Mouse (Mus musculus) intestine, embryonic 15.5 days (tissue): ENCODE measurements at regions not wholly inside any gene's neighbourhood (a gene's known extent, or its start where the extent isn't known, plus 50 kb on each side); places are given as distances from the start of the nearest gene placed in this dataset.

ENCODE experiments used
- ATAC-seq: fragments of 200-750 bp; cut with Nextera tagmentation; 2 replicates; pipeline ENCODE4 v1.8.0; 2017; ENCODE audit warnings: moderate TSS enrichment, moderate library complexity
- H3K27ac ChIP-seq: fragments of 300-500 bp; sonication (generic); 2 replicates; pipeline ENCODE4 v1.5.1; 2015; ENCODE audit warnings: mild to moderate bottlenecking, inconsistent platforms
- H3K27me3 ChIP-seq: fragments of 300-500 bp; sonication (generic); replicated peaks from 2 replicates; pipeline ENCODE4 v1.6.1; 2015; ENCODE audit warnings: inconsistent platforms
- H3K36me3 ChIP-seq: fragments of 300-500 bp; sonication (generic); 2 replicates; pipeline ENCODE4 v1.6.1; 2015; ENCODE audit warnings: inconsistent platforms
- H3K4me1 ChIP-seq: fragments of 300-500 bp; sonication (generic); replicated peaks from 2 replicates; pipeline ENCODE4 v1.6.1; 2015; ENCODE audit warnings: inconsistent platforms
- H3K4me2 ChIP-seq: fragments of 300-500 bp; sonication (generic); replicated peaks from 2 replicates; pipeline ENCODE4 v1.6.1; 2015; ENCODE audit warnings: mild to moderate bottlenecking, inconsistent platforms
- H3K4me3 ChIP-seq: fragments of 300-500 bp; sonication (generic); replicated peaks from 2 replicates; pipeline ENCODE4 v1.5.1; 2015; ENCODE audit warnings: inconsistent platforms
- H3K9ac ChIP-seq: fragments of 300-500 bp; sonication (generic); 2 replicates; pipeline ENCODE4 v1.6.1; 2015; ENCODE audit warnings: inconsistent platforms
- H3K9me3 ChIP-seq: fragments of 300-500 bp; sonication (generic); 2 replicates; pipeline ENCODE4 v1.6.1; 2016; ENCODE audit warnings: inconsistent platforms
- whole genome bisulfite sequencing: fragments of 180-500 bp; shearing (Covaris S2); methylation state at CpG from one replicate; pipeline ENCODE4 v1.1.7; 2015; 5-methylcytosine and 5-hydroxymethylcytosine counted together

DNA sequence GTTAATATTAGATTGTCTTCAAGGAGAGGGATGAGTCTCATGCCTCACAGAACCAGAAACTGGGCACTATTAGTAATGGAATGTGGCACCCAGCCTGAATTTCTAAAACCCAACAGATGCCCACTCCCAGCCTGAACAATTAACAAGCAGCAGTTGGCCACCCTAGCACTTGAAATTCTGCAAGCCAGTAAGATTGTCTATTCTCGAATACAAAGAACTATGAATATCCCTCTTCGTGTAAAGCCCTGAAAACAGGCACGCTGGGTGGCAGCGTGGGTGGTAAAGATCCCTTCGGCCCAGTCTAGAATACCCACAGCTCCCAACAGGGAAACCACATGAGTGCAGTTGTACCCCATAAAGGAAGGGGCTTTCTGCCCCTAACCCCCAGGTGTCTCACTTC is 138.0 kb upstream of the Plxnc1 start:
- no peak for ATAC-seq
- H3K4me2 ChIP-seq: no peak overlapping the region
- no peaks in the 10 kb centered on the region for H3K36me3 ChIP-seq
- no peak overlapping the region for H3K9ac ChIP-seq
- H3K27me3 ChIP-seq: no peaks in the 10 kb centered on the region
- no peaks in the 10 kb centered on the region for H3K4me1 ChIP-seq
- no peaks in the 10 kb centered on the region for H3K9me3 ChIP-seq
- WGBS: 92% methylated on average over 5 of the region's 5 CpGs
- H3K27ac ChIP-seq: no peak overlapping the region
- no peak overlapping the region for H3K4me3 ChIP-seq

- no peaks in the 10 kb centered on the region for H3K4me1 ChIP-seq
- no peaks in the 10 kb centered on the region for H3K36me3 ChIP-seq
- no peak overlapping the region for H3K9ac ChIP-seq
- no peak overlapping the region for H3K4me3 ChIP-seq
- H3K9me3 ChIP-seq: no peaks in the 10 kb centered on the region
- 76% methylated on average over 5 of the region's 5 CpGs for WGBS
- no peak overlapping the region for H3K4me2 ChIP-seq
- no peak for ATAC-seq
- no peaks in the 10 kb centered on the region for H3K27me3 ChIP-seq
- no peak overlapping the region for H3K27ac ChIP-seq
Measured at GRCm38 (mm10) chr10:95079979-95080378, 135.3 kb upstream of the Plxnc1 start.

GRCm38 (mm10) chr10:95076421-95076820 is 131.8 kb upstream of the Plxnc1 start:
- WGBS: 71% methylated on average over 5 of the region's 5 CpGs
- no peak for ATAC-seq

DNA sequence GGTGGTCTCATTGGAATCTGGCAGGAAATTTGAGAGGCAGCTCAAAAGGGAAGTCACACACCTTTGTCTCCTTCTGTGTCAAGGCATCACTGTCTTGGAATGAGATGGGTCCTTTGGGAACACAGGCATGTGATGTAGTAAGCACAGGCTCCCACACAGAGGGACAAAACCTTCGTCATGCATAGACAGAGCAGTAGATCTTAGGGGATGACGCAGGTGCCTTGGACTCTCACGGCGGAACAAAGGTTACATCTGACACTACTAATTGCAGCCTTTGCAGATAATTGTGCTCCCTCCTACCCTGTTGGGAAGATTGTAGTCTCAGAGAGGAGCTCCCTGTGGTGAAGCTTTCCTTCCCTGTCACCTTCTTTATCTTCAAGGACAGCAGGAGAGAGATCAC is 131.3 kb upstream of the Plxnc1 start:
- Histone ChIP-seq H3K4me2 (no peak overlapping the region), H3K27me3 (no peaks in the 10 kb centered on the region), H3K9ac (no peak overlapping the region), H3K9me3 (no peaks in the 10 kb centered on the region), H3K4me1 (no peaks in the 10 kb centered on the region), H3K4me3 (no peak overlapping the region), H3K36me3 (no peaks in the 10 kb centered on the region), H3K27ac (no peak overlapping the region)
- WGBS: 73% methylated on average over 4 of the region's 4 CpGs
- no peak for ATAC-seq

More at GRCm38 (mm10) chr10:95076421-95076820, 131.8 kb upstream of the Plxnc1 start:
- H3K9ac ChIP-seq: no peak overlapping the region
- H3K36me3 ChIP-seq: no peaks in the 10 kb centered on the region
- no peaks in the 10 kb centered on the region for H3K9me3 ChIP-seq
- no peak overlapping the region for H3K27ac ChIP-seq
- H3K27me3 ChIP-seq: no peaks in the 10 kb centered on the region
- no peaks in the 10 kb centered on the region for H3K4me1 ChIP-seq
- no peak overlapping the region for H3K4me2 ChIP-seq
- H3K4me3 ChIP-seq: no peak overlapping the region

- Histone ChIP-seq H3K27ac (no peak overlapping the region), H3K9me3 (no peaks in the 10 kb centered on the region), H3K4me1 (no peaks in the 10 kb centered on the region), H3K4me2 (no peak overlapping the region), H3K36me3 (no peaks in the 10 kb centered on the region), H3K9ac (no peak overlapping the region), H3K4me3 (no peak overlapping the region), H3K27me3 (no peaks in the 10 kb centered on the region)
- no peak for ATAC-seq
- 48% methylated on average over 5 of the region's 5 CpGs for WGBS
Measured at GRCm38 (mm10) chr10:95074959-95075590, 130.4 kb upstream of the Plxnc1 start.

- ATAC-seq: no peak
- Histone ChIP-seq H3K27ac (no peak overlapping the region), H3K4me3 (no peak overlapping the region), H3K27me3 (no peaks in the 10 kb centered on the region), H3K9me3 (no peaks in the 10 kb centered on the region), H3K4me1 (no peaks in the 10 kb centered on the region), H3K9ac (no peak overlapping the region), H3K4me2 (no peak overlapping the region), H3K36me3 (no peaks in the 10 kb centered on the region)
- 86% methylated on average over 2 of the region's 2 CpGs for WGBS
Measured at GRCm38 (mm10) chr10:95074381-95074780, 129.7 kb upstream of the Plxnc1 start.

DNA sequence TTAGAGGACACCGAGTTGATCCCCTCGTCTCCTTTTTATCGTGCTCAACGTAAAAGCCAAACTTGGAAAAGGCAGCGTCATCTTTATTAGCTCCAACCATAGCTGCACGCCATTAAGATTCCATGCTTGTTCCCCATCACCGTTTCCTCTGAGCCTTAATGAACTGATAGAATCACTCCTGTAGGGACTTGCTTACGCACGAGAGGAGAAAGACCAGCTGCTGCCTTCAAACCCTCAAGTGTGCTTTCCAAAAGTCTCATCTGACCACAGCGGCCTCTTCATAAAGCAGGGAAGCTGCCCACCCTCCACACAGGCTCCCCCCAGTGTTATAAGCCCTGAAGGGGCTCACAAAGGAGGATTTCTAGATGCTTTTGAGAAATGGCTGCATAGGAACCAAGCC is 123.3 kb upstream of the Plxnc1 start:
- no peak for ATAC-seq
- Histone ChIP-seq H3K4me3 (no peak overlapping the region), H3K9me3 (no peaks in the 10 kb centered on the region), H3K4me2 (no peak overlapping the region), H3K36me3 (no peaks in the 10 kb centered on the region), H3K27me3 (no peaks in the 10 kb centered on the region), H3K27ac (no peak overlapping the region), H3K9ac (no peak overlapping the region), H3K4me1 (no peaks in the 10 kb centered on the region)
- WGBS: 78% methylated on average over 10 of the region's 10 CpGs

DNA sequence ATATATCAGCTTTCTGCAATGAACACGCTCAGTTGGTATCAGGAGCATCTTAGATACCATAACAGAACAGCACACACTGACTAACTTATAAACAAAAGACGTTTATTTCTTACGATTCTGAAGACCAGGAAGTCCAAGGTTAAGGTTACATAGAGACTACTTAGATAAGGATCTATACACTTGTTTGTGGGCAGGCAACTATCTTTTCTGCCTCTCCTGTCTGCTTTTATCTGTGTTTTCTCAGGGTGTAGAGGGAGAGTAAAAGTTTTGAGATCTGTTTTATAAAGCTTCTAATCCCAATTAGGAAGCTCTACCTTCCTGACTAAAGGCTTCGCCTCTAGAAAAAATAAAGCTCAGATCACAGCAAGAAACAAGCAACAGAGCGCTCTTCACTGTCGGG is 122.1 kb upstream of the Plxnc1 start:
- no peak overlapping the region for H3K9ac ChIP-seq
- no peaks in the 10 kb centered on the region for H3K9me3 ChIP-seq
- H3K4me2 ChIP-seq: no peak overlapping the region
- WGBS: 58% methylated on average over 6 of the region's 6 CpGs
- no peaks in the 10 kb centered on the region for H3K36me3 ChIP-seq
- H3K4me1 ChIP-seq: no peaks in the 10 kb centered on the region
- no peaks in the 10 kb centered on the region for H3K27me3 ChIP-seq
- H3K4me3 ChIP-seq: no peak overlapping the region
- H3K27ac ChIP-seq: no peak overlapping the region
- no peak for ATAC-seq

GRCm38 (mm10) chr10:95059486-95060091 is 115.0 kb upstream of the Plxnc1 start:
- Histone ChIP-seq H3K36me3 (no peaks in the 10 kb centered on the region), H3K27me3 (no peaks in the 10 kb centered on the region), H3K9me3 (no peaks in the 10 kb centered on the region), H3K9ac (no peak overlapping the region), H3K4me2 (no peak overlapping the region), H3K4me3 (no peak overlapping the region), H3K4me1 (no peaks in the 10 kb centered on the region), H3K27ac (no peak overlapping the region)
- no peak for ATAC-seq
- 72% methylated on average over 7 of the region's 7 CpGs for WGBS

DNA sequence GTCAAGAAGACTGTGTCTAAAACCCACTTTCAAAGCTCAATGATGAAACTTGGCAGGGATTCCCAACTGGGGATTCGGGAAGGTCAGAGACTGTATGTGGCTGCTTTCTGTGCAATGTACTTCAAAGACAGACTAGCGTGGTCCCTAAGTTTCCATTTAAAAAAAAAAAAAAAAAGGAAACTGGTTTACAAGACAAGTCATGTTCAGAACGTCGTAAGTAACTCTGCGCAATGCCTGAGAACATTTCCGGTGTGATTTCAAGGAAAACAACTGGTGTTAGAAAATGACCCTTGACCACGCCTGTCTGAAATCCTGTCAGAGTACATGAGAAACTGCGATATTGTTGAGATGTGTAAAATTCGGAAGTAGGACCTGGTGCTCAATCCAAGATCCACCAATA is 114.4 kb upstream of the Plxnc1 start:
- no peaks in the 10 kb centered on the region for H3K4me1 ChIP-seq
- no peaks in the 10 kb centered on the region for H3K36me3 ChIP-seq
- H3K27ac ChIP-seq: no peak overlapping the region
- no peak overlapping the region for H3K9ac ChIP-seq
- H3K4me2 ChIP-seq: no peak overlapping the region
- WGBS: 74% methylated on average over 9 of the region's 9 CpGs
- no peak for ATAC-seq
- no peaks in the 10 kb centered on the region for H3K9me3 ChIP-seq
- no peak overlapping the region for H3K4me3 ChIP-seq
- H3K27me3 ChIP-seq: no peaks in the 10 kb centered on the region

- H3K27me3 ChIP-seq: no peaks in the 10 kb centered on the region
- H3K27ac ChIP-seq: no peak overlapping the region
- no peak for ATAC-seq
- H3K9me3 ChIP-seq: no peaks in the 10 kb centered on the region
- H3K4me1 ChIP-seq: no peaks in the 10 kb centered on the region
- no peak overlapping the region for H3K4me3 ChIP-seq
- no peaks in the 10 kb centered on the region for H3K36me3 ChIP-seq
- no peak overlapping the region for H3K9ac ChIP-seq
- WGBS: 70% methylated on average over 9 of the region's 9 CpGs
- H3K4me2 ChIP-seq: no peak overlapping the region
Measured at GRCm38 (mm10) chr10:95057051-95057714, 112.5 kb upstream of the Plxnc1 start.

GRCm38 (mm10) chr10:95056541-95056940 is 111.9 kb upstream of the Plxnc1 start:
- Histone ChIP-seq H3K4me2 (no peak overlapping the region), H3K27ac (no peak overlapping the region), H3K4me3 (no peak overlapping the region), H3K4me1 (no peaks in the 10 kb centered on the region), H3K9ac (no peak overlapping the region), H3K36me3 (no peaks in the 10 kb centered on the region), H3K9me3 (no peaks in the 10 kb centered on the region), H3K27me3 (no peaks in the 10 kb centered on the region)
- ATAC-seq: no peak
- 82% methylated on average over 4 of the region's 4 CpGs for WGBS

DNA sequence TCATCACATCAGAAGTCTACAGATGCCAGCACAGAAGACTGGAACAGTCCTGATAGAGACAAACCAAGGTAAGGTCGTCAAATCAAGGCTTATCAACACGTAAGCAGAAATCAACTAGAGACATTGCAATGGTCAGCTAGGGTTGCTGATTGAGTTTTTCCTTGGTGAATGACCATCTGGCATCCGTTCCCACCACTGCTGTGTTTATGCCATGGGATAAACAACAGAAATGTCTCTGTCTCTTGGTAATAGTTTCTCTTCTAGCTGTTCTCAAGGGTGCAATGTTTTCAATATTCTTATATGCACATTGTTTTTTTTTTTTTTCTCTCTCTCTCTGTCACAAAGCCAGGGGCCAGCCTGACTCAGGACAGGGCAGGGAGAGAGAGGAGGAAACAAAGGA is 110.2 kb upstream of the Plxnc1 start:
- no peak overlapping the region for H3K4me3 ChIP-seq
- no peaks in the 10 kb centered on the region for H3K4me1 ChIP-seq
- H3K36me3 ChIP-seq: no peaks in the 10 kb centered on the region
- no peak for ATAC-seq
- WGBS: 74% methylated on average over 3 of the region's 3 CpGs
- no peaks in the 10 kb centered on the region for H3K27me3 ChIP-seq
- no peaks in the 10 kb centered on the region for H3K9me3 ChIP-seq
- H3K4me2 ChIP-seq: no peak overlapping the region
- H3K27ac ChIP-seq: no peak overlapping the region
- H3K9ac ChIP-seq: no peak overlapping the region
